Mouse (Mus musculus) neutrophil, adult 5-6 weeks (primary cell): ENCODE measurements around the gene Rtl1. TPM values are rescaled to one million over a fixed set of nuclear protein-coding genes. Genes with fewer than 3 reads are reported as not detected.

Source experiments
- ATAC-seq: fragments of 151-379, 151-347 bp; 2 replicates; pipeline ENCODE4 v1.8.0; 2017; ENCODE audit warnings: mild to moderate bottlenecking, moderate TSS enrichment; ENCODE audit not compliant: insufficient number of reproducible peaks, poor library complexity, low FRiP score, severe bottlenecking; ENCODE audit errors: extremely low read depth
- total RNA-seq: library from RNA; stranded (forward); fragments of 200-1000 nt; gene quantifications from 2 replicates; pipeline ENCODE4 v1.2.3, GENCODE M21; 2017

Rtl1 gene
- total RNA-seq, 1 experiment from 2014 or later, result not detected

DNA sequence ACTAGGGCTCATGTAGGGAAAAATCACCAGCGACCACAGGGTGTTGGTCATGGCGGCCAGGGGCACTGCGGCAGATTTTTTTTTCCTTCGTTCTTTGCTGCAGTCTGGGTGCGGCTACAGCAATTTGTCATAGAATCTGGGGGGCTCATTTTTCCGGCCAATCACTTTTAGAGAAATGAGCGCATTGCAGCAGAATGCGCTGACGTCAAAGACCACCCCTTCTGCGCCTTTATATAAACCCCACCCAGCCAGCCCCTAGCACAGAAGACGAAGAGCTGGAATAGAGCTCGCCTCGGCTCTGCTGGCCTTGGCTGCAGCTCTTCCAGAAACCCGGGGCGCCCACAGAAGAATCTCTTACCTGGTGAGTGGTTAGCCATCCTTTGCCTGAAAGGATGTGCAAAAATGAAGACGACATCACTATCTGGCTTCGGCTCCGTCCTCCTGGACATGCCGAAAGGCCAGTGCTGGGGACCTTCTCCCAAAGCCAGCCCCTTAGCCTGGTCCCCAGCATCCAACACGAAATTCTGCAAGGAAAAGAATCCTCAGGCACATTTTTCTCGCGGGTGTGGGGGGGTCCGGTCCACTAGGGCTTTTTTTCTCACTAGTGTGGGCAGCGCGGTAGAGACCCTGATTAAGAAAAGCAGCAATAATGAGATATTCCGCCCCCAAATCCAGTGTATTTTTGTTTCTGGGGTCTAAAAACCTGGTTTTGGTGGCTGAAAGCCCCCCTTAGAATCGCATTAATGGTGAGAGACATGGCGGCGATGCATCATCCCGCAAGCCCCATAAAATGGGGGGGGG, 59.2 kb downstream of the Rtl1 start:
- no peak for ATAC-seq

DNA sequence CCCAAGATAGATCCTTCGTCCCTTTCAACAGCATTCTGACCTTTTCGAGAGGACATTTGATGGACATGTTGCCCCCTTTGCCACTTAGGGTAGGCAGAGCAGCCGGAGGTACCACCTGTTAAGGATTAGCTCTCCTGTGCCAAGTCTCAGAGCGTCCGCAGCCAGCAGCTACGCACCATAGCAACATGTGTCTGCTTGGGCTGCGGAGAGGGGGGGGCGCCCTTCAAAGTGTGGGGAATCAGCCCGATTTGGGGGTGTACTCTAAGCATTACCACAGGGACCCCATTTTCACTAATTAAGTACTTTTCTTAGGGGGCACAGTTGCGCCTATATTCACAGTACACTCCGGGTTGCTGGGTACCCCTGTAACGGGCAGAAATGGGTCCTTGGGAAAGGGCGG, 60.2 kb downstream of the Rtl1 start:
- ATAC-seq, result no peak

Other genes starting within 250 kb of the Rtl1 start
- not detected in 2 replicates for gene Dlk1, start 147.5 kb downstream of the Rtl1 start, total RNA-seq